Mouse (Mus musculus) myocyte (in vitro differentiated cells): ENCODE measurements around the gene Entpd1. TPM values are rescaled to one million over a fixed set of nuclear protein-coding genes. Genes with fewer than 3 reads are reported as not detected.

ENCODE experiments used
- H3K27me3 ChIP-seq: one replicate; pipeline ENCODE4 v1.6.1; 2011; ENCODE audit not compliant: control insufficient read depth, insufficient read depth, insufficient read length
- H3K36me3 ChIP-seq: one replicate; pipeline ENCODE4 v1.6.1; 2011; ENCODE audit not compliant: control insufficient read depth, insufficient read depth
- H3K4me2 ChIP-seq: one replicate; pipeline ENCODE4 v1.6.1; 2011; ENCODE audit warnings: low read depth, control low read depth
- H3K4me3 ChIP-seq: one replicate; pipeline ENCODE4 v1.5.1; 2011; ENCODE audit warnings: mild to moderate bottlenecking, control low read depth, moderate library complexity
- H3K79me2 ChIP-seq: one replicate; pipeline ENCODE4 v1.6.1; 2011; ENCODE audit not compliant: control insufficient read depth, insufficient read depth
- H3ac ChIP-seq: one replicate; pipeline ENCODE4 v1.6.1; 2011; ENCODE audit not compliant: control insufficient read depth, insufficient read length
- CEBPB ChIP-seq: IDR thresholded peaks from 2 replicates; pipeline ENCODE4 v1.6.1; 2011; ENCODE audit warnings: mild to moderate bottlenecking, moderate library complexity; ENCODE audit not compliant: poor library complexity, insufficient read depth, severe bottlenecking
- E2F4 ChIP-seq: IDR thresholded peaks from one replicate; pipeline ENCODE4 v1.6.1; 2011; ENCODE audit warnings: mild to moderate bottlenecking, control low read depth, moderate library complexity; ENCODE audit not compliant: insufficient read depth
- MAX ChIP-seq: IDR thresholded peaks from one replicate; pipeline ENCODE4 v1.6.1; 2011; ENCODE audit warnings: low read depth, mild to moderate bottlenecking, control low read depth
- MYOD1 ChIP-seq, 3 experiments: IDR thresholded peaks; one replicate each; pipeline ENCODE4 v1.6.1; 2011; ENCODE audit warnings: control low read depth in 2 of 3, low read depth in 2 of 3, mild to moderate bottlenecking in 2 of 3, moderate library complexity in 1 of 3; ENCODE audit not compliant: insufficient read length in 2 of 3, control insufficient read depth in 1 of 3
- MYOG ChIP-seq, 3 experiments: IDR thresholded peaks; one replicate each; pipeline ENCODE4 v1.6.1; 2011; ENCODE audit warnings: control low read depth in 2 of 3, low read depth in 2 of 3, mild to moderate bottlenecking in 2 of 3; ENCODE audit not compliant: insufficient read length in 2 of 3, control insufficient read depth in 1 of 3, insufficient read depth in 1 of 3
- POLR2A ChIP-seq: IDR thresholded peaks from one replicate; pipeline ENCODE4 v1.6.1; 2011; ENCODE audit warnings: low read depth, mild to moderate bottlenecking, control low read depth, moderate library complexity; ENCODE audit not compliant: insufficient read length
- POLR2AphosphoS2 ChIP-seq: IDR thresholded peaks from one replicate; pipeline ENCODE4 v1.6.1; 2011; ENCODE audit warnings: low read depth, control low read depth; ENCODE audit not compliant: insufficient read length
- REST ChIP-seq: IDR thresholded peaks from one replicate; pipeline ENCODE4 v1.6.1; 2011; ENCODE audit warnings: mild to moderate bottlenecking, control low read depth, moderate library complexity; ENCODE audit not compliant: insufficient read depth, insufficient read length
- SRF ChIP-seq: IDR thresholded peaks from one replicate; pipeline ENCODE4 v1.6.1; 2011; ENCODE audit warnings: low read depth; ENCODE audit not compliant: control insufficient read depth, insufficient read length
- TCF12 ChIP-seq: IDR thresholded peaks from one replicate; pipeline ENCODE4 v1.6.1; 2011; ENCODE audit warnings: mild to moderate bottlenecking, control low read depth; ENCODE audit not compliant: poor library complexity, insufficient read depth, severe bottlenecking
- TCF3 ChIP-seq: IDR thresholded peaks from one replicate; pipeline ENCODE4 v1.6.1; 2011; ENCODE audit warnings: low read depth, control low read depth; ENCODE audit not compliant: insufficient read length
- USF1 ChIP-seq: IDR thresholded peaks from one replicate; pipeline ENCODE4 v1.6.1; 2011; ENCODE audit warnings: low read depth, mild to moderate bottlenecking, control low read depth, moderate library complexity
- polyA plus RNA-seq: library from polyadenylated mRNA; unstranded; fragments of >200 nt; fragmentation: generic; extraction: Trizol; gene quantifications from one replicate; pipeline ENCODE4 v1.2.1, GENCODE M21; 2012; ENCODE audit warnings: missing spikeins

The Entpd1 gene
- polyA plus RNA-seq, 1 experiment = 0.07 TPM

DNA sequence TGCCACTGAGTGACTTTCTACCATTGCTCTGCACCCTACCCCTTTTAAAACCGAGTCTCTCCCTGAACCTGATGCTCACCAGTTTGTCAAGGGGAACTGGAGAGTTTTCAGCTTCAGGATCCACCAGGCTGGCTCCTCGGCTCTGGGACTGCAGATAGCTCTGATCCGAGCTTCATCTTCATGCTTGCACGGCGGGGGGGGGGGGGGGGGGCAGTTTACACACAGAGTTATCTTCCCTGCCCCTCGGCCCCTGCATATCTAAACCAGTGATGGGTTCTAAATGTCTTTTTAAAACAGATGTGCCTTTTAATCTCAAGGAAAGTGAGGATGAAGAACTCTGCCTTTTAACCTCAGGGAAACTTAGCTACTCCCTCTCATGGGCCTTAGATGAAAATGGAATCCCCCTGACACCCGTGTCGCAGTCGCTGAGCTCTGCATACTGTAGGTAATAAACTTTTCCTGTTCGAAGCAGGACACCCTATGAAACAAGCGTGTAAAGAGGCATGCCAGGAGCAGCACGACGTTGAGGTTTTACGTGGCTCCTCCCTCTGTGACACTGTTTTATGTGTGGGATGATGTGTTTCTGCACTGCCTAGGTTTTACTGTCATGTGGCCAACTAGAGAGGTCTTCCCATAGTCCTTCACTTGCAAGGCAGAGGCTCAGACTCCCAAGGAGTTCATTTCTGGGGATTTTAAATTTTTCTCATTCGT, 176.0 kb downstream of the Entpd1 start:
- no peak for TF ChIP-seq E2F4
- TF ChIP-seq SRF = no peak
- no peak for TF ChIP-seq POLR2A
- TF ChIP-seq MYOG (IDR thresholded peaks at IDR 0.05; ENCODE audit: control insufficient read depth in 1 of 3, insufficient read depth in 1 of 3, insufficient read length in 2 of 3, low read depth in 2 of 3) = no peak
- TF ChIP-seq MYOD1 (IDR thresholded peaks at IDR 0.05; ENCODE audit: control insufficient read depth in 1 of 3, insufficient read length in 2 of 3, low read depth in 2 of 3) = no peak
- TF ChIP-seq REST = no peak
- TF ChIP-seq TCF12 = no peak
- no peak for TF ChIP-seq TCF3
- no peak for TF ChIP-seq CEBPB
- no peak for TF ChIP-seq USF1
- no peak for TF ChIP-seq MAX
- no peak for TF ChIP-seq POLR2AphosphoS2
- Histone ChIP-seq H3K4me2 (no peak overlapping the region), H3ac (no peak overlapping the region), H3K36me3 (no peaks in the 10 kb centered on the region), H3K27me3 (peaks cover 37% of the 10 kb centered on the region), H3K4me3 (no peak overlapping the region), H3K79me2 (no peaks in the 10 kb centered on the region)

DNA sequence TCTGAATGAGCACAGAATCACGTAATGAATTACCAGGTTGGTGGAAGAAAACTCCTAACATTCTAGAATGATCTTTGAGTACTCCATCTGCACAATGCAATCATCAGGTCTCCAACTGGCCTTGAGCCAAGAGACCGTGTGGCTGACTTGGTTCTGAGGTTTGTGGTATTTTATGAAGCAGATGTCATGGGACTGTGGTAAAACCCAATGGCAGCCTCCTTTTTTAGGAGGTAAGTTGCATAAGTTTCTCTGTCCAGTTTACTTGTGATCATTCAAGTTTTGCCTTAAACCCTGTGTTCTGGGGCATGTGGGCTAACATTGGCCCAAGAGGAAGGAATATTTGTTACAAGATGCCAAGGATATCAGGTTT, 176.5 kb downstream of the Entpd1 start:
- Histone ChIP-seq H3K4me2 (no peak overlapping the region), H3K36me3 (no peaks in the 10 kb centered on the region), H3ac (no peak overlapping the region), H3K4me3 (no peak overlapping the region), H3K27me3 (peaks cover 43% of the 10 kb centered on the region), H3K79me2 (no peaks in the 10 kb centered on the region)
- TF ChIP-seq USF1 (no peak), CEBPB (no peak), TCF12 (no peak), TCF3 (no peak), POLR2AphosphoS2 (no peak), POLR2A (no peak), MAX (no peak), MYOG (IDR thresholded peaks at IDR 0.05; ENCODE audit: control insufficient read depth in 1 of 3, insufficient read depth in 1 of 3, insufficient read length in 2 of 3, low read depth in 2 of 3) (no peak), E2F4 (no peak), MYOD1 (IDR thresholded peaks at IDR 0.05; ENCODE audit: control insufficient read depth in 1 of 3, insufficient read length in 2 of 3, low read depth in 2 of 3) (no peak), REST (no peak), SRF (no peak)

Other genes starting within 250 kb of the Entpd1 start
- gene Sorbs1, start 98.6 kb upstream of the Entpd1 start, polyA plus RNA-seq = 38.8 TPM
- 185 TPM for gene Aldh18a1, start 23.9 kb upstream of the Entpd1 start, polyA plus RNA-seq
- 5.6 TPM for gene Tctn3, start 133 bp upstream of the Entpd1 start, polyA plus RNA-seq
- not detected for gene Cc2d2b, start 136.4 kb downstream of the Entpd1 start, polyA plus RNA-seq
- gene Ccnj, start 218.9 kb downstream of the Entpd1 start, polyA plus RNA-seq = 2.1 TPM